Mouse (Mus musculus) CH12.LX (cell line): ENCODE measurements around the gene Gm20388. TPM values are rescaled to one million over a fixed set of nuclear protein-coding genes. Genes with fewer than 3 reads are reported as not detected.

Experiments used
- DNase-seq: peaks from one replicate; pipeline ENCODE4 v3.0.0-alpha.2; 2013; ENCODE audit errors: extremely low read depth
- H3K27ac ChIP-seq: 2 replicates; pipeline ENCODE4 v1.5.1; 2012; ENCODE audit warnings: low read depth, mild to moderate bottlenecking, control low read depth, moderate library complexity; ENCODE audit not compliant: insufficient read depth
- H3K27me3 ChIP-seq: replicated peaks from 2 replicates; pipeline ENCODE3; 2012; ENCODE audit warnings: inconsistent platforms
- H3K36me3 ChIP-seq, 2 experiments: replicated peaks in 1 of 2; 2 replicates each; pipeline versions ENCODE3 to v1.6.1; 2012; ENCODE audit warnings: inconsistent platforms in 1 of 2, low read length in 1 of 2, mild to moderate bottlenecking in 1 of 2, mixed read lengths in 1 of 2, moderate library complexity in 1 of 2; ENCODE audit not compliant: control insufficient read depth in 1 of 2, insufficient read depth in 1 of 2
- H3K4me1 ChIP-seq, 2 experiments: 2 replicates each; pipeline ENCODE4 v1.6.1; 2012; ENCODE audit warnings: inconsistent platforms in 1 of 2, moderate library complexity in 1 of 2; ENCODE audit not compliant: insufficient read depth in 2 of 2, control insufficient read depth in 1 of 2
- H3K4me2 ChIP-seq: 2 replicates; pipeline ENCODE4 v1.6.1; 2012; ENCODE audit warnings: low read depth, mild to moderate bottlenecking, control low read depth; ENCODE audit not compliant: poor library complexity, insufficient read depth, severe bottlenecking
- H3K4me3 ChIP-seq, 3 experiments: fragments of 150-350 bp in 1 of 3; sonication (generic) in 1 of 3; replicated peaks in 1 of 3; 2 replicates each; pipeline versions ENCODE3 to v1.5.1; 2011 to 2012; ENCODE audit warnings: low read depth in 2 of 3, low read length in 2 of 3, mild to moderate bottlenecking in 2 of 3, moderate library complexity in 2 of 3, control low read depth in 1 of 3, improper control_type of control experiment in 1 of 3, inconsistent platforms in 1 of 3, mixed read lengths in 1 of 3; ENCODE audit not compliant: poor library complexity in 1 of 3
- H3K79me2 ChIP-seq: replicated peaks from 2 replicates; pipeline ENCODE4 v1.6.1; 2012; ENCODE audit warnings: mild to moderate bottlenecking, moderate library complexity; ENCODE audit not compliant: control insufficient read depth, poor library complexity, insufficient read depth, severe bottlenecking; ENCODE audit errors: extremely low read depth
- H3K9ac ChIP-seq: 2 replicates; pipeline ENCODE4 v1.6.1; 2012; ENCODE audit warnings: low read depth, mild to moderate bottlenecking, control low read depth, moderate library complexity; ENCODE audit not compliant: insufficient read depth
- H3K9me3 ChIP-seq: replicated peaks from 2 replicates; pipeline ENCODE3; 2012; ENCODE audit warnings: low read length, inconsistent platforms, mixed read lengths
- BHLHE40 ChIP-seq: IDR thresholded peaks from 2 replicates; pipeline ENCODE4 v1.6.1; 2011; ENCODE audit warnings: mild to moderate bottlenecking, low read depth, low read length, improper control_type of control experiment
- EP300 ChIP-seq: IDR thresholded peaks from 2 replicates; pipeline ENCODE4 v1.6.1; 2011; ENCODE audit warnings: low read length, improper control_type of control experiment
- ETS1 ChIP-seq: conservative IDR thresholded peaks from 2 replicates; pipeline ENCODE4 v1.6.1; 2012; ENCODE audit warnings: low read depth, mild to moderate bottlenecking, inconsistent platforms, low read length, improper control_type of control experiment, moderate library complexity
- IRF4 ChIP-seq: IDR thresholded peaks from 2 replicates; pipeline ENCODE4 v1.6.1; 2014; ENCODE audit warnings: low read depth, mild to moderate bottlenecking, inconsistent platforms, low read length, improper control_type of control experiment
- JUND ChIP-seq: conservative IDR thresholded peaks from 2 replicates; pipeline ENCODE4 v1.6.1; 2011; ENCODE audit warnings: low read depth, low read length, improper control_type of control experiment
- MAFK ChIP-seq: IDR thresholded peaks from 2 replicates; pipeline ENCODE4 v1.6.1; 2011; ENCODE audit warnings: low read length, improper control_type of control experiment; ENCODE audit not compliant: insufficient replicate concordance
- MAX ChIP-seq: IDR thresholded peaks from 2 replicates; pipeline ENCODE4 v1.6.1; 2011; ENCODE audit warnings: low read length, improper control_type of control experiment
- MAZ ChIP-seq: IDR thresholded peaks from 2 replicates; pipeline ENCODE4 v1.6.1; 2012; ENCODE audit warnings: low read depth, mild to moderate bottlenecking, inconsistent platforms, low read length, improper control_type of control experiment, moderate library complexity
- MEF2A ChIP-seq: IDR thresholded peaks from 2 replicates; pipeline ENCODE4 v1.6.1; 2014; ENCODE audit warnings: low read depth, mild to moderate bottlenecking, inconsistent platforms, low read length, improper control_type of control experiment, borderline replicate concordance
- MXI1 ChIP-seq: IDR thresholded peaks from 2 replicates; pipeline ENCODE4 v1.6.1; 2011; ENCODE audit warnings: mild to moderate bottlenecking, low read depth, low read length, improper control_type of control experiment
- MYC ChIP-seq: IDR thresholded peaks from 2 replicates; pipeline ENCODE4 v1.6.1; 2011; ENCODE audit warnings: low read depth, mild to moderate bottlenecking, improper control_type of control experiment, low read length
- POLR2AphosphoS2 ChIP-seq: IDR thresholded peaks from 2 replicates; pipeline ENCODE4 v1.6.1; 2011; ENCODE audit warnings: low read depth, low read length, improper control_type of control experiment
- RCOR1 ChIP-seq: conservative IDR thresholded peaks from 2 replicates; pipeline ENCODE4 v1.6.1; 2012; ENCODE audit warnings: low read depth, mild to moderate bottlenecking, inconsistent platforms, low read length, improper control_type of control experiment
- SIN3A ChIP-seq: IDR thresholded peaks from 2 replicates; pipeline ENCODE4 v1.6.1; 2012; ENCODE audit warnings: low read length, improper control_type of control experiment, inconsistent platforms
- SMC3 ChIP-seq: IDR thresholded peaks from 2 replicates; pipeline ENCODE4 v1.6.1; 2011; ENCODE audit warnings: low read depth, low read length, improper control_type of control experiment
- TCF12 ChIP-seq: IDR thresholded peaks from 2 replicates; pipeline ENCODE4 v1.6.1; 2014; ENCODE audit warnings: low read depth, mild to moderate bottlenecking, inconsistent platforms, low read length, improper control_type of control experiment
- USF1 ChIP-seq: IDR thresholded peaks from 2 replicates; pipeline ENCODE4 v1.6.1; 2014; ENCODE audit warnings: low read depth, mild to moderate bottlenecking, inconsistent platforms, low read length, improper control_type of control experiment
- USF2 ChIP-seq: conservative IDR thresholded peaks from 2 replicates; pipeline ENCODE4 v1.6.1; 2011; ENCODE audit warnings: low read depth, low read length, improper control_type of control experiment
- ZNF384 ChIP-seq: IDR thresholded peaks from 2 replicates; pipeline ENCODE4 v1.6.1; 2012; ENCODE audit warnings: low read depth, low read length, improper control_type of control experiment, inconsistent platforms
- dilution Hi-C: fragments of 300-500 bp; cut with MboI; formaldehyde crosslinking; loops from 2 replicates; pipeline ENCODE4 v1.14.3; 2020; ENCODE audit warnings: low sequenced_read_pairs; ENCODE audit not compliant: extremely low pct_unique_long_range_greater_than_20kb, extremely low pct_ligation_motif_present
- in situ Hi-C: fragments of 300-500 bp; cut with MboI; formaldehyde crosslinking; loops from 3 replicates; pipeline ENCODE4 v1.14.3; 2019; ENCODE audit warnings: low sequenced_read_pairs, low pct_ligation_motif_present, low pct_unique_long_range_greater_than_20kb, mixed read lengths
- polyA plus RNA-seq: library from polyadenylated mRNA; unstranded; fragments of >175 nt; gene quantifications from 2 replicates; pipeline ENCODE4 v1.2.1, GENCODE M21; 2012; ENCODE audit warnings: low read depth; ENCODE audit not compliant: insufficient read length
- total RNA-seq, 2 experiments: library from RNA; depleted of rRNA; stranded (reverse); fragments of 300-350 nt in 1 of 2; fragments of >200 nt in 1 of 2; gene quantifications; 2 replicates each; pipeline ENCODE4 v1.2.3; 2012 to 2014

Gene Gm20388
- total and polyA plus RNA-seq, 3 experiments = 14.8 to 26.3 (median 22.2) TPM

DNA sequence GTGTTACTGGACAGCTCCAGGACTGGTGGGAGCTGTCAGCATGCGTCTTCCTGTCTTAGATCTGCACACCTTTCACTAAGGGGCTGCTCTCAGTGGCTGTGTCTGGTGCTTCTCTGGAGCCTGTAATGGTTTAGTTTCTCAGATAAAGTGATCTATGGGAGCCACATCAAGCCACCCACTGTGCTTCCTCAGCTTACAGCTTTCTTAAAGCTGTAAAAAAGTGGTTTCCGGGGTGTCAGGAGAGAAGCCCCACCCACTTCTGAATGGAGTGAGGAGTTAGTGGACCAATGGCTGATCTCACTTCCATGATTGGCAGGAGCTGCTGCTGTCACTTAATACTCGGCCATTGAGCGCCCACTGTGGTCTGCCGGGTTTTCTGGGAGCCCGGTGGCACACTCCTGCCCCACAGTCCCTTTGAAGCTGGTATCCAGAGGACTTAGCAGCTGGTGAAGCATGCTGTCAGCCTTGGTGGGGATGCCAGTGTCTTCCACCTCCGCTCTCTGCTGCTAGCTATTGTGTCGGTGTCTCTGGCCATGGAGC lies 35.8 kb downstream of the Gm20388 start:
- DNase-seq = no peak

DNA sequence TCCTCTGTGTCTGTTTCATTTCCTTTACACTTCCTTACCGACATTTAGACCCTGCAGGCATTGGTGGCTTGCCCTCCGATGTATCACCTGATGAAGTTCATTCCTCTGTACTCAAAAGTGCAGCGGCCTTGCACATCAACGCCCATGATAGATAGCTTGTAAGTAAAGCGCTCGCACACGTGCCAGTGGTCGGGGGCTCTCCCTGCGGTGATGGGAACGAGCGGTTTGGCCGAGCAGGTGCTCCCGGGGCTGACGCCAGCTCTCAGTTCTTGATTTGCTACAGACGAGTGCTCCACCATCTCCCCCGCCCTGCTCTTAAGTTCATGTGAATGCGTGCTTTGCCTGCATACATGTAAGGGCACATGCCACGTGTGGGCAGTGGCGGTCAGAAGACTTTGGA lies 37.0 kb downstream of the Gm20388 start:
- H3K4me3 ChIP-seq = no peak overlapping the region
- H3K27ac ChIP-seq = no peak overlapping the region
- no peaks in the 10 kb centered on the region for H3K27me3 ChIP-seq
- H3K9me3 ChIP-seq = no peaks in the 10 kb centered on the region
- H3K9ac ChIP-seq = no peak overlapping the region
- TF ChIP-seq JUND = no peak
- TF ChIP-seq MAZ = peak; percentile 38; the same call in 1 of the 2 replicates
- peak; percentile 87 for TF ChIP-seq ETS1
- TF ChIP-seq MAFK = no peak
- TF ChIP-seq EP300 = peak; percentile 43; the same call in 1 of the 2 replicates
- TF ChIP-seq SMC3 = no peak
- TF ChIP-seq RCOR1 = peak; percentile 85
- TF ChIP-seq MYC = peak; percentile 70
- peak; percentile 99 for TF ChIP-seq BHLHE40
- TF ChIP-seq IRF4 = peak; percentile 80
- peak; percentile 5; the same call in 1 of the 2 replicates for TF ChIP-seq USF1
- TF ChIP-seq MEF2A = peak; percentile 60; the same call in 1 of the 2 replicates
- TF ChIP-seq MAX = peak; percentile 64; the same call in 1 of the 2 replicates
- no peak for TF ChIP-seq POLR2AphosphoS2
- TF ChIP-seq MXI1 = peak; percentile 62; the same call in 1 of the 2 replicates
- TF ChIP-seq USF2 = no peak
- TF ChIP-seq TCF12 = peak; percentile 83
- TF ChIP-seq SIN3A = peak; percentile 37
- 0 out of 2 replicates have a peak, but pooled peaks have one; percentile 5 for TF ChIP-seq ZNF384
- peaks cover 72 to 92% of the 10 kb centered on the region in 2 experiments for H3K36me3 ChIP-seq
- H3K4me2 ChIP-seq = no peak overlapping the region
- DNase-seq = peak; percentile 87
- H3K79me2 ChIP-seq = peaks cover 19% of the 10 kb centered on the region; the same call in 1 of the 2 replicates
- H3K4me1 ChIP-seq = peaks cover 11 to 47% of the 10 kb centered on the region in 2 experiments
- in situ Hi-C loops = loop anchor here (5.0 kb wide), 1 partner anchor 130 kb away; no protein-coding TSS in a partner anchor
- dilution Hi-C loops = no loop called here

More for the DNA sequence above, 35.8 kb downstream of the Gm20388 start:
- H3K79me2 ChIP-seq = peaks cover 19% of the 10 kb centered on the region; the same call in 1 of the 2 replicates
- peaks cover 73 to 93% of the 10 kb centered on the region in 2 experiments for H3K36me3 ChIP-seq
- TF ChIP-seq BHLHE40 = no peak
- H3K4me3 ChIP-seq = no peak overlapping the region
- H3K9me3 ChIP-seq = no peaks in the 10 kb centered on the region
- dilution Hi-C loops = no loop called here
- H3K4me2 ChIP-seq = no peak overlapping the region
- H3K27me3 ChIP-seq = no peaks in the 10 kb centered on the region
- H3K9ac ChIP-seq = no peak overlapping the region
- H3K27ac ChIP-seq = no peak overlapping the region
- peaks cover 11 to 47% of the 10 kb centered on the region in 2 experiments for H3K4me1 ChIP-seq
- in situ Hi-C loops = loop anchor here (5.0 kb wide), 1 partner anchor 131 kb away; no protein-coding TSS in a partner anchor
